Mouse (Mus musculus) heart, postnatal 4 days (tissue): ENCODE data around the gene Cnr2. TPM values are rescaled to one million over a fixed set of nuclear protein-coding genes. Genes with fewer than 3 reads are reported as not detected.
A peak's percentile ranks its signal among the peaks of the same experiment; 100 is the strongest.

Source experiments
- DNase-seq: peaks from one replicate; pipeline ENCODE4 v3.0.0; 2021
- total RNA-seq, 2 experiments: library from RNA; stranded (reverse); gene quantifications; 2 replicates each; pipeline ENCODE4 v1.2.3; 2021

The Cnr2 gene
- total RNA-seq, 2 experiments from 2014 or later: 0.68 to 0.74 TPM

DNA sequence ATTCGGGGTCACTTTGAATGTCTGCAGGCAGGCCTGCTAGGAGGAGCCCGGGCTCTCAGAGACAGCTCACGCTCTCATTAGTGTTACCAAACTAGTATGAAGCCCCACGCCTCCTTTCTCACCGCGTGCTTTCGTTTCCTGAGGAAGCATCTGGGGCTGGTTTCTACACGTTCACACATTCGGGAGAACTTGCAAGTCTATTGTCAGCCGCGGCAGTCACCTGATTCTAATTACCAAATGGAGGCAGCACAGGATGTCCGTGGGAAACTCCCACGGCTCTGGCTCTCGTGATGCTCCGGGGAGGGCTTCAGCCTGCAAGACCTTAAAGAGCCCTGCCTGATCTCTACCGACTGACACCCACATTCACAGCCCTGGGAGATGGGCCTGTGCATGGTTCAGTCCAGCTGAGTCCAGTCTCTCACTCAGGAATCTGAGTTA, 18.6 kb upstream of the Cnr2 start:
- DNase-seq: peak; percentile 82

GRCm38 (mm10) chr4:135877742-135878141, 17.5 kb upstream of the Cnr2 start:
- DNase-seq: peak; percentile 50

GRCm38 (mm10) chr4:135879021-135879420, 16.2 kb upstream of the Cnr2 start:
- DNase-seq: no peak

GRCm38 (mm10) chr4:135880018-135880417, 15.2 kb upstream of the Cnr2 start:
- no peak for DNase-seq

DNA sequence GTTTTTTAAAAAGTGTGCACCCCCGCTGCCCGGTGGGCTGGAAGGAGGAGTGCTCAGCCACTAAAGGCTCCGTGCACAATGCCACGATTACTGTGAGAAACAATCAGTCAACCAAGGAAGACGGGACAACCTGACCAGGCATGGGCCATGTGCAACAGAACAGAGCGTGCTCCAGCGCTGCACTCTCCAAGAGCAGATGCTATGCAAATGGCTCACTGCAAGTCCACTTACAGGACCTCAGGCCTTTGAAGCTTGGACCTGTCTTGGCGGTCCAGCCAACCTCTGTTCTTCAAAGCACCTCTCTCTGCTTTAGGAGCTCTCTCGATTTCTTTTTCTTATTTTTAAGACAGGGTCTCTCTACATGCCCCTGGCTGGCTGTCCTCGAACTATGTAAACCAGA, 14.6 kb upstream of the Cnr2 start:
- no peak for DNase-seq

DNA sequence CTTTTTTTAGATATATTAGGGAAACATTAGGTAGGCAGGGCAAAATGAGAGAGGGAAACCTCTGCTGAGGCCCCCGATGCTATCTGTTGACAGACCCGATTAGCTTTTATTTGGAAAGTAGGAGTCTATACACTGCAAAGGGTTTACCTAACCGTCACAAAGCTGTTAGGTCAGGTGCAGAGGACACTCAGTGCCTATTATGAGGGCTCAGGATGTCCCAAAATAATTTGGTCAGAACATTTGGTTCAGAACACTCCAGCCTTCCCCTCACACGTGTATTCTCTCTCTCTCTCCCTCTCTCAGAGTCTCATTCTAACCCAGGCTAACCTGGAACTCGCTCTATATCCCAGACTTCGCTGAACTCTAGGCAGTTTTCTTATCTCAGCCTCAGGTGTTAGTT, 13.2 kb upstream of the Cnr2 start:
- no peak for DNase-seq

- DNase-seq: no peak
Measured at GRCm38 (mm10) chr4:135883401-135883851, 11.8 kb upstream of the Cnr2 start.

- DNase-seq: no peak
Measured at GRCm38 (mm10) chr4:135883881-135884516, 11.2 kb upstream of the Cnr2 start.

DNA sequence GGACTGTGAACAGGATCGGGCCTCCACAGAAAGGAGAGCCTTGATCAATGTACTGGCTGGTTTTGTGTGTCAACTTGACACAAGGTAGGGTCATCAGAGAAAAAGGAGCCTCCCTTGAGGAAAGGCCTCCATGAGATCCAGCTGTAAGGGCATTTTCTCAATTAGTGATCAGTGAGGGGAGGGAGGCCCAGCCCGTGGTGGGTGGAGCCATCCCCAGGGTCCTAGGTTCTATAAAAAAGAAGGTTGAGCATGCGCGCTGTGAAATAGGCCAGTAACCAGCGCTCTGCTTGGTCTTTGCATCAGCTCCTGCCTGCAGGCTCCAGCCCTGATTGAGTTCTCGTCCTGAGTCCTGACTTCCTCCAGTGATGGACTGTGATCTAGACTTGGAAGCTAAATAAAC, 10.7 kb upstream of the Cnr2 start:
- no peak for DNase-seq

- no peak for DNase-seq
Measured at GRCm38 (mm10) chr4:135885676-135886075, 9.5 kb upstream of the Cnr2 start.

GRCm38 (mm10) chr4:135886184-135886583, 9.0 kb upstream of the Cnr2 start:
- DNase-seq: no peak

GRCm38 (mm10) chr4:135888448-135889057, 6.6 kb upstream of the Cnr2 start:
- no peak for DNase-seq

- no peak for DNase-seq
Measured at GRCm38 (mm10) chr4:135889146-135889883, 5.9 kb upstream of the Cnr2 start.

- DNase-seq: peak; percentile 87
Measured at GRCm38 (mm10) chr4:135889884-135890283, 5.3 kb upstream of the Cnr2 start.

DNA sequence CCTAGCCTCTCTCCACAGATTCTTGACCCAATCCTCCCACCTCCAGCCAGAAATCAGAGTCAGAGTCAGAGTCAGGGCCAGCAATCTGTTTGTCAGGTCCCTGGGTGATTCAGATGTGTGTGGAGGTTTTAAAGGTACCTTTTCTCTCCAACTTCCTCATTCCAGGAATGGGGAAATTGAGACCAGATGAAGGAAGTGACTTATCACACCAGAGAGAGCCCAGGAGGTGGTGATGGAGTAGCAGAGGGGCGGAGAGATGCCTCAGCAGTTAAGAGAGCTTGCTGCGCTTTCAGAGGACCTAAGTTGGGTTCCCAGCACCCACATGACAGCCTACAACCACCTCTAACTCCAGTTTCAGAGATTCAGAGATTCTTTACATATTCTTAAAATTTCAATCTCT, 3.7 kb upstream of the Cnr2 start:
- no peak for DNase-seq

- no peak for DNase-seq
Measured at GRCm38 (mm10) chr4:135892884-135893283, 2.3 kb upstream of the Cnr2 start.

- no peak for DNase-seq
Measured at GRCm38 (mm10) chr4:135896157-135896556, 963 bp downstream of the Cnr2 start.

GRCm38 (mm10) chr4:135898380-135899049, 3.3 kb downstream of the Cnr2 start:
- DNase-seq: peak; percentile 47

DNA sequence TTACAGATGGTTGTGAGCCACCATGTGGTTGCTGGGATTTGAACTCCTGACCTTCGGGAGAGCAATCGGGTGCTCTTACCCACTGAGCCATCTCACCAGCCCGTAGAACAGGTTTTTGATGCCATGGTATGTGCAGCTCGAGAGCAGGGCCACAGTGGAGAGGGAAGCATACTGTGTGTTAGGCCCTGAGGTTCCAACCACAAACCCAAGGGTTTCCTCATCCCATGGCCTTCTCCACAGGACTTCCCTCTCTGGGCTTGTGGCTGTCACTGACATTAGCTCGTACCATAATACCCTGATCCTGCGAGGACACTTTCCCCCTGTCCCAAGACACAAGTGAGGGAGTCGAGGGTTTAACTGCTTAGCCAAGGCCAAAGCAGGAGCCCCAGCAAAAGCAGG, 3.9 kb downstream of the Cnr2 start:
- no peak for DNase-seq

- no peak for DNase-seq
Measured at GRCm38 (mm10) chr4:135900008-135900407, 4.8 kb downstream of the Cnr2 start.

DNA sequence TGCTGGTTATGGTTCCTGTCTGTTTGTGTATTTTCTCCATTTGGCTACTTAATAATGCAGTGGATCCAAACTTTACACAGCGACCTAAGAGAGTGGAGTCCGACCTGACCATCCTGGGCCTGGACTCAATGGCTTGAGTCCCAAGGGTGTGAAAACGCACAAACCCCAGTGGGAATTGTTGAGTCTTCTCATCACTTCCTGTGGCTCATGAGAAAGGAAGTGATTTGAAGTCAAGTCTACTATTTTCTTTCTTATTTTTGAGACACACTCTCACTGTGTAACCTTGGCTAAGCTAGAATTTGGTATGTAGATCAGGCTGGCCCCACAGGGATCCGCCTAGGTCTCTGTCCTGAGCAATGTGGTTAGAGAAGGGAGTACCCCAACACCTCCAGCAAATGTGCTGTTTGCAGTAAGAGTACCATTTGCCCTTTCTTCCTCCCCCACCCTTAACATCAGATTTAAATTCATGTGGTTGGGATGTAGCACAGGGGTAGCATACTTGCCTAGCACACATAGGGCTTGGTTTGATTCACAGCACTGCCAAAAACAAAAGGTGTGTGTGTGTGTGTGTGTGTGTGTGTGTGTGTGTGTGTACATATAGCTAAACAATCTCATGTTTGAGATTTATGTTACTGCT, 7.5 kb downstream of the Cnr2 start:
- no peak for DNase-seq

GRCm38 (mm10) chr4:135904810-135905209, 9.6 kb downstream of the Cnr2 start:
- no peak for DNase-seq

- no peak for DNase-seq
Measured at GRCm38 (mm10) chr4:135906633-135907032, 11.4 kb downstream of the Cnr2 start.
